Mouse (Mus musculus) lung, postnatal 0 days (tissue): ENCODE measurements at regions not wholly inside any gene's neighbourhood (a gene's known extent, or its start where the extent isn't known, plus 50 kb on each side); places are given as distances from the start of the nearest gene placed in this dataset.

Experiments used
- CTCF ChIP-seq: IDR thresholded peaks from 2 replicates; pipeline ENCODE4 v1.5.1; 2016; ENCODE audit warnings: antibody characterized with exemption, mild to moderate bottlenecking
- EP300 ChIP-seq: IDR thresholded peaks from 2 replicates; pipeline ENCODE4 v1.6.1; 2016; ENCODE audit warnings: antibody characterized with exemption, mild to moderate bottlenecking, control low read depth

DNA sequence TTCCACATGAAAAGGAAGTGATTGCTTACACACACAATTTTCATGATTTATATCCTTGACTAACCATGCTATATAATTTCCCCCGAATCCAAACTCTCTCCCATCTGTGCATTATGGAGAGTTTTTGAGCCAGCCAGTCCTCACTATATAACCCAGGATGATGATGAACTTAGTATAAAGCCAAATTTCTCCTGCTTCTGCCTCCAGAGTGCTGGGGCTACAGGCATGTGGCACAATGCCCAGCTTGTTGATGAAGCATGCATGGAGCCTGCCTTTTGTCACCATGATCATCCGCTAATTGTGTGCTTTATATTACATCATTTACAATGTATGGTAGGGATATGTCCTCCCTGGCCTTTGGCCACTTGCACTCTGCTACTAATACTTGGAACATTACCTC is 187.4 kb upstream of the Wdfy3 start:
- TF ChIP-seq CTCF (no peak), EP300 (no peak)
